Mouse (Mus musculus): ENCODE data around the gene Notch2. TPM values are rescaled to one million over a fixed set of nuclear protein-coding genes. Genes with fewer than 3 reads are reported as not detected.

The Notch2 gene
- polyA plus RNA-seq, 1 experiment from 2014 or later: 10.6 TPM

- Histone ChIP-seq H3K4me3 (ENCODE audit: low read depth, low read length) (no peak overlapping the region), H3K4me2 (replicated peaks; ENCODE audit: low read depth) (no peak overlapping the region), H3K4me1 (replicated peaks; ENCODE audit: control insufficient read depth, insufficient read depth) (no peaks in the 10 kb centered on the region), H3K27ac (replicated peaks) (no peak overlapping the region), H3K9me3 (ENCODE audit: control insufficient read depth, low read length) (no peaks in the 10 kb centered on the region), H3K9ac (ENCODE audit: low read length) (no peak overlapping the region), H3K36me3 (ENCODE audit: control insufficient read depth, insufficient read depth, low read length) (no peaks in the 10 kb centered on the region), H3K27me3 (ENCODE audit: control insufficient read depth, insufficient read depth, low read length) (no peaks in the 10 kb centered on the region)
- TF ChIP-seq EP300 (optimal IDR thresholded peaks at IDR 0.05) (no peak), CTCF (IDR thresholded peaks at IDR 0.05; ENCODE audit: low read depth) (no peak)
- 72% methylated on average over 5 of the region's 5 CpGs for WGBS
- DNase-seq (ENCODE audit: low spot score) (no peak), ATAC-seq (ENCODE audit: low FRiP score, low TSS enrichment) (no peak)
These were observed 22.8 kb upstream of the Notch2 start for GRCm38 (mm10) chr3:97990576-97990975.

- Histone ChIP-seq H3K4me2 (replicated peaks; ENCODE audit: low read depth) (no peak overlapping the region), H3K27me3 (ENCODE audit: control insufficient read depth, insufficient read depth, low read length) (no peaks in the 10 kb centered on the region), H3K9me3 (ENCODE audit: control insufficient read depth, low read length) (no peaks in the 10 kb centered on the region), H3K27ac (replicated peaks) (no peak overlapping the region), H3K9ac (ENCODE audit: low read length) (no peak overlapping the region), H3K4me3 (ENCODE audit: low read depth, low read length) (no peak overlapping the region), H3K36me3 (ENCODE audit: control insufficient read depth, insufficient read depth, low read length) (no peaks in the 10 kb centered on the region), H3K4me1 (replicated peaks; ENCODE audit: control insufficient read depth, insufficient read depth) (no peaks in the 10 kb centered on the region)
- TF ChIP-seq CTCF (IDR thresholded peaks at IDR 0.05; ENCODE audit: low read depth) (no peak), EP300 (optimal IDR thresholded peaks at IDR 0.05) (no peak)
- no peak for ATAC-seq (ENCODE audit: low FRiP score, low TSS enrichment)
- 72% methylated on average over 4 of the region's 4 CpGs for WGBS
- DNase-seq (ENCODE audit: low spot score): no peak
These were observed 21.0 kb upstream of the Notch2 start for GRCm38 (mm10) chr3:97992289-97992688.

- no peaks in the 10 kb centered on the region for H3K27me3 ChIP-seq (ENCODE audit: control insufficient read depth, insufficient read depth, low read length)
- DNase-seq (ENCODE audit: low spot score) (no peak), ATAC-seq (ENCODE audit: low FRiP score, low TSS enrichment) (no peak)
- no peak overlapping the region for H3K9ac ChIP-seq (ENCODE audit: low read length)
- no peaks in the 10 kb centered on the region for H3K9me3 ChIP-seq (ENCODE audit: control insufficient read depth, low read length)
- no peak overlapping the region for H3K4me3 ChIP-seq (ENCODE audit: low read depth, low read length)
- no peak for TF ChIP-seq EP300 (optimal IDR thresholded peaks at IDR 0.05)
- no peak for TF ChIP-seq CTCF (IDR thresholded peaks at IDR 0.05; ENCODE audit: low read depth)
- 55% methylated on average over 5 of the region's 5 CpGs for WGBS
- H3K4me1 ChIP-seq (replicated peaks; ENCODE audit: control insufficient read depth, insufficient read depth): no peaks in the 10 kb centered on the region
- 0 out of 2 replicates have a peak overlapping the region, but pooled peaks have one; percentile 30 for H3K27ac ChIP-seq (replicated peaks)
- no peaks in the 10 kb centered on the region for H3K36me3 ChIP-seq (ENCODE audit: control insufficient read depth, insufficient read depth, low read length)
- no peak overlapping the region for H3K4me2 ChIP-seq (replicated peaks; ENCODE audit: low read depth)
These were observed 20.1 kb upstream of the Notch2 start for GRCm38 (mm10) chr3:97993196-97993595.

DNA sequence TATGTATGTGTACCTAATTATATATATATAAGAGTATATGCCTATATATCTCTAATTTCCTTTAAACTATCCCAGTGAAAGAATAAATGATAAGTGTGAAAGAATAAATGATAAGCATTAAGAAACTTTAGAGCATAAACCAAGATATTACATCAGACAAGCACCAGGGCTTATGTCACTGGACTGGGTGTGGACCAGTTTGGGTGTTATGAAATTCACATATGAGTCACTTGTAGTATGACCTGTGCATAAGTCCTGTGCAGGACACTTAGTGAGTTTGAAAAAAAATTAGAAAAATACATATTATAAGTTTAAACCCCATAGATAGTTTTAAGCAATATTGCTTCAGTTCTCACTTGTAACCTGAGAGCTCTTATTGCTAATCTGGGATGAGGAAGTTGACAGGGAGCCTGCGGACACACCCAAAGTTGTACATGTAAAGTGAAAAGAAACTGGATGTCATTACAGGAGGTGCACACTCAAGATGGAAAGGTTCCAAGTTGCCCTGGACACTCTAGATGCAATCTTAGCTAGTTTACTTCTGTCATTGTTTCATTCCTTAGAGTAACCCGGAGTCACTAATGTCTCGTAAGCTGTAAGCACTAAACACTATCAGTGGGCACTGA lies 19.3 kb upstream of the Notch2 start:
- no peak overlapping the region for H3K4me2 ChIP-seq (replicated peaks; ENCODE audit: low read depth)

GRCm38 (mm10) chr3:97994818-97995217 lies 18.5 kb upstream of the Notch2 start:
- H3K27ac ChIP-seq (replicated peaks): no peak overlapping the region
- H3K9me3 ChIP-seq (ENCODE audit: control insufficient read depth, low read length): no peaks in the 10 kb centered on the region
- no peaks in the 10 kb centered on the region for H3K36me3 ChIP-seq (ENCODE audit: control insufficient read depth, insufficient read depth, low read length)
- no peak overlapping the region for H3K4me2 ChIP-seq (replicated peaks; ENCODE audit: low read depth)
- no peaks in the 10 kb centered on the region for H3K27me3 ChIP-seq (ENCODE audit: control insufficient read depth, insufficient read depth, low read length)
- TF ChIP-seq CTCF (IDR thresholded peaks at IDR 0.05; ENCODE audit: low read depth): no peak
- no peak for TF ChIP-seq EP300 (optimal IDR thresholded peaks at IDR 0.05)
- WGBS: 85% methylated on average over 5 of the region's 5 CpGs
- no peak overlapping the region for H3K9ac ChIP-seq (ENCODE audit: low read length)
- no peak for DNase-seq (ENCODE audit: low spot score)
- no peak overlapping the region for H3K4me3 ChIP-seq (ENCODE audit: low read depth, low read length)
- no peaks in the 10 kb centered on the region for H3K4me1 ChIP-seq (replicated peaks; ENCODE audit: control insufficient read depth, insufficient read depth)
- no peak for ATAC-seq (ENCODE audit: low FRiP score, low TSS enrichment)

More for the DNA sequence above, 19.3 kb upstream of the Notch2 start:
- Histone ChIP-seq H3K4me3 (ENCODE audit: low read depth, low read length) (no peak overlapping the region), H3K27me3 (ENCODE audit: control insufficient read depth, insufficient read depth, low read length) (no peaks in the 10 kb centered on the region), H3K9me3 (ENCODE audit: control insufficient read depth, low read length) (no peaks in the 10 kb centered on the region), H3K9ac (ENCODE audit: low read length) (no peak overlapping the region), H3K36me3 (ENCODE audit: control insufficient read depth, insufficient read depth, low read length) (no peaks in the 10 kb centered on the region), H3K27ac (replicated peaks) (0 out of 2 replicates have a peak overlapping the region, but pooled peaks have one; percentile 20), H3K4me1 (replicated peaks; ENCODE audit: control insufficient read depth, insufficient read depth) (no peaks in the 10 kb centered on the region)
- no peak for TF ChIP-seq CTCF (IDR thresholded peaks at IDR 0.05; ENCODE audit: low read depth)
- no peak for TF ChIP-seq EP300 (optimal IDR thresholded peaks at IDR 0.05)
- no peak for DNase-seq (ENCODE audit: low spot score)
- ATAC-seq (ENCODE audit: low FRiP score, low TSS enrichment): peak; percentile 89
- WGBS: 70% methylated on average over 3 of the region's 3 CpGs

- TF ChIP-seq CTCF (IDR thresholded peaks at IDR 0.05; ENCODE audit: low read depth) (no peak), EP300 (optimal IDR thresholded peaks at IDR 0.05) (no peak)
- Histone ChIP-seq H3K36me3 (ENCODE audit: control insufficient read depth, insufficient read depth, low read length) (no peaks in the 10 kb centered on the region), H3K4me3 (ENCODE audit: low read depth, low read length) (no peak overlapping the region), H3K9me3 (ENCODE audit: control insufficient read depth, low read length) (no peaks in the 10 kb centered on the region), H3K27ac (replicated peaks) (no peak overlapping the region), H3K4me2 (replicated peaks; ENCODE audit: low read depth) (no peak overlapping the region), H3K9ac (ENCODE audit: low read length) (no peak overlapping the region), H3K4me1 (replicated peaks; ENCODE audit: control insufficient read depth, insufficient read depth) (no peaks in the 10 kb centered on the region), H3K27me3 (ENCODE audit: control insufficient read depth, insufficient read depth, low read length) (no peaks in the 10 kb centered on the region)
- WGBS: 77% methylated on average over 4 of the region's 4 CpGs
- no peak for DNase-seq (ENCODE audit: low spot score)
- no peak for ATAC-seq (ENCODE audit: low FRiP score, low TSS enrichment)
These were observed 15.0 kb upstream of the Notch2 start for GRCm38 (mm10) chr3:97998349-97998748.

All from stomach, postnatal 0 days (tissue).